Mouse (Mus musculus): ENCODE results near the gene CN725425.

GRCm38 (mm10) chr15:91172193-91172592 is 27.1 kb upstream of the CN725425 start:
- TF ChIP-seq EP300 (IDR thresholded peaks at IDR 0.05) (peak; percentile 84), CTCF (IDR thresholded peaks at IDR 0.05) (no peak)
